Mouse (Mus musculus) lung, adult 2 months (tissue): ENCODE results near the gene Gm45140. TPM values are rescaled to one million over a fixed set of nuclear protein-coding genes. Genes with fewer than 3 reads are reported as not detected.

Experiments
- DNase-seq: peaks from one replicate; pipeline ENCODE4 v3.0.0; 2022
- H3K4me1 ChIP-seq: fragments of 200-500 bp; 2 replicates; pipeline ENCODE4 v1.6.1; 2011; ENCODE audit warnings: low read length; ENCODE audit not compliant: control insufficient read depth, insufficient read depth
- H3K4me3 ChIP-seq: fragments of 200-500 bp; replicated peaks from 2 replicates; pipeline ENCODE3; 2011; ENCODE audit warnings: low read depth, mild to moderate bottlenecking, control low read depth, low read length; ENCODE audit errors: extremely low read depth
- CTCF ChIP-seq: fragments of 200-500 bp; IDR thresholded peaks from 2 replicates; pipeline ENCODE4 v1.5.1; 2011; ENCODE audit warnings: mild to moderate bottlenecking, low read length, control low read depth; ENCODE audit not compliant: insufficient read depth
- POLR2A ChIP-seq: fragments of 200-500 bp; IDR thresholded peaks from 2 replicates; pipeline ENCODE4 v1.6.1; 2011; ENCODE audit warnings: low read depth, mild to moderate bottlenecking, control low read depth, low read length, borderline replicate concordance; ENCODE audit errors: extremely low read depth
- WGBS: fragments of 180-500 bp; shearing (Covaris S2); methylation state at CpG from one replicate; pipeline ENCODE4 v1.1.7; 2018; 5-methylcytosine and 5-hydroxymethylcytosine counted together
- polyA plus RNA-seq: library from polyadenylated mRNA; depleted of rRNA; stranded (reverse); fragments of >200 nt; gene quantifications from 2 replicates; pipeline ENCODE4 v1.2.3, GENCODE M21; 2012

Gm45140 gene
- polyA plus RNA-seq, 1 experiment: 0.47 TPM

GRCm38 (mm10) chr6:87763376-87764280 lies 72.0 kb downstream of the Gm45140 start:
- no peak for DNase-seq
- TF ChIP-seq POLR2A: no peak
- peak; percentile 49 for TF ChIP-seq CTCF
- WGBS: 59% methylated on average over 4 of the region's 4 CpGs
- H3K4me1 ChIP-seq: no peaks in the 10 kb centered on the region
- no peak overlapping the region for H3K4me3 ChIP-seq

- H3K4me3 ChIP-seq: no peak overlapping the region
- no peak for TF ChIP-seq POLR2A
- H3K4me1 ChIP-seq: no peaks in the 10 kb centered on the region
- 65% methylated on average over 5 of the region's 5 CpGs for WGBS
- DNase-seq: no peak
Observed at GRCm38 (mm10) chr6:87762161-87762560, 73.4 kb downstream of the Gm45140 start.

GRCm38 (mm10) chr6:87759850-87760249 lies 75.7 kb downstream of the Gm45140 start:
- no peak for DNase-seq
- no peak overlapping the region for H3K4me3 ChIP-seq
- no peak for TF ChIP-seq CTCF
- no peak for TF ChIP-seq POLR2A
- WGBS: 49% methylated on average over 3 of the region's 3 CpGs
- no peaks in the 10 kb centered on the region for H3K4me1 ChIP-seq

GRCm38 (mm10) chr6:87759404-87759803 lies 76.2 kb downstream of the Gm45140 start:
- DNase-seq: no peak
- Histone ChIP-seq H3K4me3 (no peak overlapping the region), H3K4me1 (no peaks in the 10 kb centered on the region)
- no peak for TF ChIP-seq CTCF
- TF ChIP-seq POLR2A: no peak
- WGBS: 53% methylated on average over 3 of the region's 3 CpGs

- no peak overlapping the region for H3K4me3 ChIP-seq
- no peaks in the 10 kb centered on the region for H3K4me1 ChIP-seq
- TF ChIP-seq CTCF: no peak
- no peak for TF ChIP-seq POLR2A
- 81% methylated on average over 8 of the region's 8 CpGs for WGBS
- no peak for DNase-seq
Observed at GRCm38 (mm10) chr6:87756896-87757295, 78.7 kb downstream of the Gm45140 start.

- Histone ChIP-seq H3K4me1 (no peaks in the 10 kb centered on the region), H3K4me3 (no peak overlapping the region)
- TF ChIP-seq POLR2A (no peak), CTCF (no peak)
- no peak for DNase-seq
- 84% methylated on average over 4 of the region's 4 CpGs for WGBS
Observed at GRCm38 (mm10) chr6:87755196-87755595, 80.4 kb downstream of the Gm45140 start.

GRCm38 (mm10) chr6:87751574-87751973 lies 84.0 kb downstream of the Gm45140 start:
- no peak overlapping the region for H3K4me3 ChIP-seq
- TF ChIP-seq CTCF (no peak), POLR2A (no peak)
- no peak for DNase-seq
- 90% methylated on average over 6 of the region's 6 CpGs for WGBS
- H3K4me1 ChIP-seq: no peaks in the 10 kb centered on the region

- Histone ChIP-seq H3K4me3 (no peak overlapping the region), H3K4me1 (no peaks in the 10 kb centered on the region)
- TF ChIP-seq POLR2A: no peak
- TF ChIP-seq CTCF: no peak
- WGBS: 72% methylated on average over 8 of the region's 8 CpGs
- DNase-seq: no peak
Observed at GRCm38 (mm10) chr6:87750184-87750910, 85.2 kb downstream of the Gm45140 start.

GRCm38 (mm10) chr6:87748531-87748930 lies 87.1 kb downstream of the Gm45140 start:
- no peaks in the 10 kb centered on the region for H3K4me1 ChIP-seq
- no peak for DNase-seq
- 73% methylated on average over 6 of the region's 6 CpGs for WGBS
- TF ChIP-seq CTCF (no peak), POLR2A (no peak)
- no peak overlapping the region for H3K4me3 ChIP-seq
